Mouse (Mus musculus) leukemia stem cell, adult 10-12 weeks (primary cell): ENCODE results near the gene Prkar1a. TPM values are rescaled to one million over a fixed set of nuclear protein-coding genes. Genes with fewer than 3 reads are reported as not detected.

Source experiments
- polyA plus RNA-seq: library from polyadenylated mRNA; stranded (reverse); fragments of >175 nt; gene quantifications from 2 replicates; pipeline ENCODE4 v1.2.3, GENCODE M21; 2012; ENCODE audit warnings: low replicate concordance

Gene Prkar1a
- 36.1 and 55.1 TPM in 2 replicates for polyA plus RNA-seq

GRCm38 (mm10) chr11:109649206-109649605, at the start of gene Prkar1a:
Gene Prkar1a (plus strand): TSS chr11:109649405.

GRCm38 (mm10) chr11:109611303-109612149, 37.7 kb upstream of the Prkar1a start, which contains the start of gene Wipi1:
Gene Wipi1 (minus strand): TSS chr11:109611967.

Other genes with a start within 250 kb of the Prkar1a start
- not detected in 2 replicates for gene 9930022D16Rik, start 235.5 kb upstream of the Prkar1a start, polyA plus RNA-seq
- 2.4 and 6.7 TPM in 2 replicates for gene Amz2, start 223.5 kb upstream of the Prkar1a start, polyA plus RNA-seq
- gene Arsg, start 176.0 kb upstream of the Prkar1a start, polyA plus RNA-seq = 0.60 and 2.1 TPM in 2 replicates
- gene Slc16a6, start 175.8 kb upstream of the Prkar1a start, polyA plus RNA-seq = 90.7 and 104 TPM in 2 replicates
- gene Wipi1, start 37.4 kb upstream of the Prkar1a start, polyA plus RNA-seq = 47.4 and 51.0 TPM in 2 replicates
- gene Fam20a, start 72.9 kb downstream of the Prkar1a start, polyA plus RNA-seq = 0.09 and 0.51 TPM in 2 replicates
- not detected in 2 replicates for gene 1700012B07Rik, start 178.6 kb downstream of the Prkar1a start, polyA plus RNA-seq